Mouse (Mus musculus): ENCODE results near the gene Gdf3. TPM values are rescaled to one million over a fixed set of nuclear protein-coding genes. Genes with fewer than 3 reads are reported as not detected.

Gdf3 gene
- polyA plus RNA-seq, 1 experiment from 2014 or later: 0.12 TPM

GRCm38 (mm10) chr6:122560427-122560826 is 49.5 kb downstream of the Gdf3 start:
- 17% methylated on average over 17 of the region's 17 CpGs for WGBS
- ATAC-seq: peak; percentile 32; the same call in 1 of the 2 replicates

GRCm38 (mm10) chr6:122556959-122557561 is 52.8 kb downstream of the Gdf3 start:
- peaks cover 15% of the 10 kb centered on the region for H3K27me3 ChIP-seq
- no peaks in the 10 kb centered on the region for H3K9me3 ChIP-seq
- H3K4me2 ChIP-seq (replicated peaks): peak overlapping the region; percentile 36
- H3K27ac ChIP-seq: no peak overlapping the region
- peak overlapping the region; percentile 20 for H3K4me3 ChIP-seq (replicated peaks)
- no peak overlapping the region for H3K9ac ChIP-seq (replicated peaks)
- H3K4me1 ChIP-seq (replicated peaks): peaks cover 5% of the 10 kb centered on the region; the same call in 1 of the 2 replicates
- no peaks in the 10 kb centered on the region for H3K36me3 ChIP-seq
- 26% methylated on average over 15 of the region's 15 CpGs for WGBS
- ATAC-seq: 0 out of 2 replicates have a peak, but pooled peaks have one; percentile 18

More at GRCm38 (mm10) chr6:122560427-122560826, 49.5 kb downstream of the Gdf3 start:
- Histone ChIP-seq H3K9me3 (no peaks in the 10 kb centered on the region), H3K9ac (replicated peaks) (no peak overlapping the region), H3K4me1 (replicated peaks) (peaks cover 11% of the 10 kb centered on the region; the same call in 1 of the 2 replicates), H3K4me2 (replicated peaks) (peak overlapping the region; percentile 37), H3K27me3 (peaks cover 17% of the 10 kb centered on the region), H3K27ac (no peak overlapping the region), H3K36me3 (no peaks in the 10 kb centered on the region), H3K4me3 (replicated peaks) (0 out of 2 replicates have a peak overlapping the region, but pooled peaks have one; percentile 4)

Other genes with a start within 250 kb of the Gdf3 start
- 98.2 and 104 TPM in 2 replicates for gene Rimklb, start 111.3 kb downstream of the Gdf3 start, polyA plus RNA-seq (2015; fragmentation: Nextera tagmentation; extraction: Ambion mirVana)
- 1.7 and 1.8 TPM in 2 replicates for gene Mfap5, start 104.2 kb downstream of the Gdf3 start, polyA plus RNA-seq (2015; fragmentation: Nextera tagmentation; extraction: Ambion mirVana)
- 0.34 and 0.47 TPM in 2 replicates for gene Aicda, start 56.3 kb downstream of the Gdf3 start, polyA plus RNA-seq (2015; fragmentation: Nextera tagmentation; extraction: Ambion mirVana)
- 1.9 and 2.9 TPM in 2 replicates for gene Apobec1, start 7.6 kb downstream of the Gdf3 start, polyA plus RNA-seq (2015; fragmentation: Nextera tagmentation; extraction: Ambion mirVana)
- not detected in 2 replicates for gene Dppa3, start 16.3 kb upstream of the Gdf3 start, polyA plus RNA-seq (2015; fragmentation: Nextera tagmentation; extraction: Ambion mirVana)
- gene Nanog, start 97.4 kb upstream of the Gdf3 start, polyA plus RNA-seq (2015; fragmentation: Nextera tagmentation; extraction: Ambion mirVana): 0.09 and 0.28 TPM in 2 replicates
- 15.9 TPM in 2 replicates for gene Slc2a3, start 191.6 kb upstream of the Gdf3 start, polyA plus RNA-seq (2015; fragmentation: Nextera tagmentation; extraction: Ambion mirVana)
- 4.9 and 6.2 TPM in 2 replicates for gene Foxj2, start 209.8 kb upstream of the Gdf3 start, polyA plus RNA-seq (2015; fragmentation: Nextera tagmentation; extraction: Ambion mirVana)
- gene C3ar1, start 246.1 kb upstream of the Gdf3 start, polyA plus RNA-seq (2015; fragmentation: Nextera tagmentation; extraction: Ambion mirVana): 1.0 and 1.7 TPM in 2 replicates

Measured in midbrain, embryonic 13.5 days (tissue).